ENCODE assay signal across 19 mouse cellular contexts in genomic region chr4:32324111-32324510, GRCm38 (mm10).
"Had no signal": no experiment of that assay in that cellular context is flagged by ENCODE, and none has a peak within 500 bp of the region (broad histone marks: within the 10 kb centered on the region; RNA-seq: fewer than 3 reads in every experiment).

No protein-coding gene starts in this region.

- H3K9me3 ChIP-seq: midbrain, embryonic 10.5 days; neural tube, embryonic 12.5 days; neural tube, embryonic 15.5 days had no signal

- H3K4me2 ChIP-seq: lung, embryonic 14.5 days; midbrain, embryonic 12.5 days; neural tube, embryonic 12.5 days; neural tube, embryonic 15.5 days had no signal

- H3K27ac ChIP-seq: midbrain, embryonic 10.5 days; midbrain, embryonic 12.5 days; neural tube, embryonic 12.5 days; neural tube, embryonic 15.5 days had no signal

- H3K27me3 ChIP-seq: midbrain, embryonic 12.5 days; neural tube, embryonic 12.5 days; neural tube, embryonic 15.5 days had no signal

- ATAC-seq: midbrain, embryonic 16.5 days had no signal

- H3K9ac ChIP-seq: lung, embryonic 14.5 days; midbrain, embryonic 12.5 days; neural tube, embryonic 12.5 days; neural tube, embryonic 15.5 days had no signal

- DNase-seq: lung, adult 18-20 months; lung, embryonic 14.5 days; lung, postnatal 10 days; lung, postnatal 4 days; midbrain, embryonic 14.5 days; retina, postnatal 1 day; right cerebral cortex, adult 18-20 months; right cerebral cortex, postnatal 25 days; right cerebral cortex, postnatal 4 days; spleen, adult 18-20 months; thymus, adult 18-20 months; thymus, postnatal 14 days; thymus, postnatal 36 days had no signal

- H3K4me3 ChIP-seq: midbrain, embryonic 10.5 days; midbrain, embryonic 12.5 days; myocyte; neural tube, embryonic 12.5 days; neural tube, embryonic 15.5 days had no signal

- H3K36me3 ChIP-seq: neural tube, embryonic 15.5 days had no signal
